Comparison of ENCODE assay signal across 20 mouse cellular contexts in the genomic region with DNA sequence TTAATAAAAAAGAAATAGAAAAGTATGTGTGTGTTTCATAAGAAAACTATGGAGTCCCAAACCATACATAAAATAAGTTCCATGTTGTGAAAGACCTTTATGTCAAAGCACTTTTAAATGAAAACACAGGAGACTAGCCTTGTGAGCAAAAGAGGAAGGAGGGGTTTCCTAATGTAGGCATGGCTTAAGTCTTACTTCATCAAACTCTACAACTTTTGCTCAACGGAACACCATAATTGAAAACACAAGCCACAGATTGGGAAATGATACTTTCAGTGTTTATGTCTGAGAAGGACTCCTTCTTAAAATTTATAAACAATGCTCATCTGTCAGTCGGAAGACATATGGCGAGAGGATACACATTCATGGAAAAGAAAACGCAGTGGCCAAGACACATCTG. TPM values are rescaled to one million over a fixed set of nuclear protein-coding genes. Genes with fewer than 3 reads are reported as not detected.
A peak's percentile ranks its signal among the peaks of the same experiment; 100 is the strongest.
DNase-seq lines count a peak whose midpoint lies in the region; ATAC-seq and TF ChIP-seq lines count a peak whose summit lies in the region.
"Had no signal": no experiment of that assay in that cellular context is flagged by ENCODE, and none has a peak within 500 bp of the region (broad histone marks: within the 10 kb centered on the region; RNA-seq: fewer than 3 reads in every experiment).

No protein-coding gene starts in this region.

- no peaks in the 10 kb centered on the region for H3K36me3 ChIP-seq in liver, embryonic 16.5 days (ENCODE audit: control insufficient read depth, insufficient read depth)
- no peaks in the 10 kb centered on the region for H3K36me3 ChIP-seq in liver, embryonic 11.5 days (ENCODE audit: control insufficient read depth, insufficient read depth, low read length)
- H3K36me3 ChIP-seq: forebrain, embryonic 12.5 days; hindbrain, embryonic 10.5 days; limb, embryonic 13.5 days; midbrain, embryonic 12.5 days; neural tube, embryonic 12.5 days had no signal

- H3K4me1 ChIP-seq in liver, embryonic 16.5 days (ENCODE audit: control insufficient read depth, low read depth, low read length): peaks cover 5% of the 10 kb centered on the region
- H3K4me1 ChIP-seq in liver, embryonic 11.5 days (replicated peaks; ENCODE audit: control insufficient read depth, insufficient read depth, low read length): peaks cover 2% of the 10 kb centered on the region; the same call in 1 of the 2 replicates
- H3K4me1 ChIP-seq in bone marrow, adult 2 months (ENCODE audit: control insufficient read depth, insufficient read depth, low read length): peaks cover 8% of the 10 kb centered on the region
- H3K4me1 ChIP-seq: hindbrain, embryonic 10.5 days had no signal

- no peak for TF ChIP-seq CTCF in bone marrow, adult 2 months (IDR thresholded peaks at IDR 0.05; ENCODE audit: control insufficient read depth, insufficient read depth, low read length)

- H3K27me3 ChIP-seq in liver, embryonic 16.5 days (ENCODE audit: control insufficient read depth, insufficient read depth, low read depth, low read length): no peaks in the 10 kb centered on the region
- H3K27me3 ChIP-seq in liver, embryonic 11.5 days (replicated peaks; ENCODE audit: control insufficient read depth, insufficient read depth, low read length): no peaks in the 10 kb centered on the region
- H3K27me3 ChIP-seq: forebrain, embryonic 12.5 days; limb, embryonic 13.5 days; midbrain, embryonic 12.5 days; neural tube, embryonic 12.5 days had no signal

- DNase-seq in liver, embryonic 11.5 days (ENCODE audit: low spot score): no peak
- no peak for DNase-seq in gastrocnemius, postnatal 10 days
- no peak for DNase-seq in adrenal gland, adult 18-20 months (ENCODE audit: low spot score in 2 of 2)
- DNase-seq: B cell, adult 2 months; cerebellum, adult 11 months; cerebellum, postnatal 10 days; embryo, embryonic 11 days; gastrocnemius, postnatal 14 days; kidney, adult 11 months; right cerebral cortex, adult 18-20 months; thymus, postnatal 4 days had no signal

- H3K4me2 ChIP-seq in liver, embryonic 16.5 days (ENCODE audit: low read depth, low read length): no peak overlapping the region
- H3K4me2 ChIP-seq in liver, embryonic 11.5 days: no peak overlapping the region
- H3K4me2 ChIP-seq: forebrain, embryonic 12.5 days; limb, embryonic 13.5 days; midbrain, embryonic 12.5 days; neural tube, embryonic 12.5 days had no signal

- H3K9me3 ChIP-seq in liver, embryonic 16.5 days (replicated peaks; ENCODE audit: control insufficient read depth, low read length): no peaks in the 10 kb centered on the region
- H3K9me3 ChIP-seq in liver, embryonic 11.5 days (ENCODE audit: control insufficient read depth, low read length): no peaks in the 10 kb centered on the region
- H3K9me3 ChIP-seq: forebrain, embryonic 12.5 days; hindbrain, embryonic 10.5 days; limb, embryonic 13.5 days; midbrain, embryonic 12.5 days; neural tube, embryonic 12.5 days had no signal

- peak overlapping the region; percentile 45; the same call in 1 of the 2 replicates for H3K27ac ChIP-seq in liver, embryonic 16.5 days (ENCODE audit: low read length)
- no peak overlapping the region for H3K27ac ChIP-seq in liver, embryonic 11.5 days (ENCODE audit: low read depth, low read length)
- H3K27ac ChIP-seq in bone marrow, adult 2 months (ENCODE audit: control insufficient read depth, insufficient read depth, low read depth, low read length, poor library complexity): peak overlapping the region; percentile 68; the same call in 1 of the 2 replicates
- H3K27ac ChIP-seq: hindbrain, embryonic 10.5 days; limb, embryonic 13.5 days; midbrain, embryonic 12.5 days; neural tube, embryonic 12.5 days had no signal

- H3K4me3 ChIP-seq in liver, embryonic 16.5 days (ENCODE audit: low read depth, low read length): no peak overlapping the region
- H3K4me3 ChIP-seq in liver, embryonic 11.5 days (ENCODE audit: low read depth, low read length): no peak overlapping the region
- no peak overlapping the region for H3K4me3 ChIP-seq in bone marrow, adult 2 months (replicated peaks; ENCODE audit: control insufficient read depth, low read depth, low read length)
- H3K4me3 ChIP-seq: forebrain, embryonic 12.5 days; hindbrain, embryonic 10.5 days; limb, embryonic 13.5 days; midbrain, embryonic 12.5 days; neural tube, embryonic 12.5 days had no signal

- no peak overlapping the region for H3K9ac ChIP-seq in liver, embryonic 16.5 days (ENCODE audit: low read depth, low read length)
- no peak overlapping the region for H3K9ac ChIP-seq in liver, embryonic 11.5 days (ENCODE audit: low read depth, low read length)
- H3K9ac ChIP-seq: forebrain, embryonic 12.5 days; limb, embryonic 13.5 days; midbrain, embryonic 12.5 days; neural tube, embryonic 12.5 days had no signal

- no peak for TF ChIP-seq POLR2A in bone marrow, adult 2 months (IDR thresholded peaks at IDR 0.05; ENCODE audit: borderline replicate concordance, control insufficient read depth, low read depth, low read length)

- no peak for ATAC-seq in liver, embryonic 16.5 days (ENCODE audit: low read depth)
- ATAC-seq in liver, embryonic 11.5 days (replicated peaks; ENCODE audit: low FRiP score): no peak
- peak; percentile 77 for ATAC-seq in granulocyte monocyte progenitor cell, adult 5-6 weeks (replicated peaks; ENCODE audit: poor library complexity, severe bottlenecking)
- peak; percentile 88 for ATAC-seq in neutrophil, adult 5-6 weeks (ENCODE audit: extremely low read depth, insufficient number of reproducible peaks, low FRiP score, poor library complexity, severe bottlenecking)

- 62% methylated on average over 4 of the region's 4 CpGs for whole genome bisulfite sequencing in liver, embryonic 16.5 days (ENCODE audit: insufficient replicate concordance)
- 82% methylated on average over 4 of the region's 4 CpGs for WGBS in liver, embryonic 11.5 days
- 45% methylated on average over 4 of the region's 4 CpGs for WGBS in bone marrow, adult 2 months

RNA-seq across cellular contexts. Expression of a gene that starts 54.3 kb away (rescaled TPM):
- 11.7 and 13.8 TPM in 2 replicates for polyA plus RNA-seq in liver, embryonic 16.5 days (2015; fragmentation: Nextera tagmentation; extraction: Ambion mirVana)
- 2.1 and 3.0 TPM in 2 replicates for polyA plus RNA-seq in liver, embryonic 11.5 days (2014; fragmentation: Nextera tagmentation; extraction: Ambion mirVana)
- 9.5 and 16.9 TPM in 2 replicates for polyA plus RNA-seq in bone marrow, adult 2 months (2011; ENCODE audit: insufficient read depth, insufficient read length, low replicate concordance, missing spikeins)
- total RNA-seq in granulocyte monocyte progenitor cell, adult 5-6 weeks (2014; fragmentation: Nextera tagmentation): 3.3 and 4.6 TPM in 2 replicates
- 6.3 and 6.5 TPM in 2 replicates for total RNA-seq in granulocyte monocyte progenitor cell, adult 5-6 weeks (2017)
- total RNA-seq in neutrophil, adult 5-6 weeks (2017): 121 and 130 TPM in 2 replicates
- total RNA-seq in gastrocnemius, postnatal 10 days (2021): 10 to 100 TPM; 35.8 to 45.5 TPM
- total RNA-seq in adrenal gland, adult 18-20 months (2021): 100 to 1,000 TPM; 124 to 180 TPM

Comparison
In these comparisons a context has a peak if more than half of its experiments do, and no peak if none do; other contexts are left out.
1. ATAC-seq: peak in granulocyte monocyte progenitor cell, adult 5-6 weeks (single experiment) and neutrophil, adult 5-6 weeks (single experiment); none in liver, embryonic 16.5 days (single experiment) and liver, embryonic 11.5 days (single experiment).
2. RNA of a gene that starts 54.3 kb away (total RNA-seq): 124 to 180 TPM in adrenal gland, adult 18-20 months, 121 to 130 TPM in neutrophil, adult 5-6 weeks and 35.8 to 45.5 TPM in gastrocnemius, postnatal 10 days; 3.3 to 6.5 TPM in granulocyte monocyte progenitor cell, adult 5-6 weeks; every median in the first group is over 4 times any median in the second.